Mouse (Mus musculus): ENCODE data around the gene Slc12a3. TPM values are rescaled to one million over a fixed set of nuclear protein-coding genes. Genes with fewer than 3 reads are reported as not detected.

The Slc12a3 gene
- 0.05 TPM in 1 of 2 replicates, not detected in the other for polyA plus RNA-seq (2016; fragmentation: Nextera tagmentation; extraction: Ambion mirVana)

DNA sequence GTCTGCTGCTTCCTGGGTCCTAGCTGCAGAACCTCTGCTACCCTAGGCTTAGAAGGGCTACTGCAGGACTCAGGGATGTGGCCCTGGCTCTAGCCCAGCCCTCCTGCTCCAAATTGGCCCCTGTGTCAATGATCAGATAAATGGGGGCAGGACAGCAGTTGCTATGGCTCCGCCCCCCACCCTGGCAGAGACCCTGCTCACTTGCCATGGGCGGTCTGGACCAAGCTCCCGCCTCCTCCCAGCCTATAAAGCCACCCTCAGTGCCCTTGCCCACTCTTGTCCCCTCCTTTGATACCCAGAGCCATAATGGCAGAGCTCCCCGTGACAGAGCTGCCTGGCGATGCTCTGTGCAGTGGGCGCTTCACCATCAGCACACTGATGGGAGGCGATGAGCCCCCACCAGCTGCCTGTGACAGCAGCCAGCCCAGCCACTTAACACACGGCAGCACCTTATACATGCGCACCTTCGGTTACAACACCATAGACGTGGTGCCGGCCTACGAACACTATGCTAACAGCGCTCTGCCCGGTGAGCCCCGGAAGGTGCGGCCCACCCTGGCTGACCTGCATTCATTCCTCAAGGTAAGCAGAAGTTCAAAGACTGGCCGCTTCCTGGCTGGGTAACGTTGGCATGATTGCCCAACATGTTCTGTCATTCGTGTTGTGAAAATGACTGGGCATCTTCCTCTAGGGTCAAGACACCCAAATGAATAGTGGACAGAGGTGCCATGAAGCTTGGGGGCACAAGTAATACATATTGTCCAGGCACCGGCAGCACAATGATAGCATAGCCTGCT is at the start of gene Slc12a3:
Gene Slc12a3 (plus strand): TSS at position 270 of the 797 bp plus-strand sequence.
- H3K4me3 ChIP-seq, result no peak within 1 kb of the TSS
- DNase-seq (ENCODE audit: low spot score), result no peak
- H3K27me3 ChIP-seq (replicated peaks; ENCODE audit: low read depth, poor library complexity, severe bottlenecking), result 0 out of 2 replicates have a peak, but pooled peaks cover 4% of the 10 kb centered on the region
- WGBS, result 84% methylated on average over 21 of the region's 21 CpGs
- H3K36me3 ChIP-seq (replicated peaks), result no peaks in the 10 kb centered on the region
- peaks cover 6% of the 10 kb centered on the region for H3K4me1 ChIP-seq
- no peaks in the 10 kb centered on the region for H3K9me3 ChIP-seq
- H3K27ac ChIP-seq (replicated peaks), result no peak within 1 kb of the TSS

DNA sequence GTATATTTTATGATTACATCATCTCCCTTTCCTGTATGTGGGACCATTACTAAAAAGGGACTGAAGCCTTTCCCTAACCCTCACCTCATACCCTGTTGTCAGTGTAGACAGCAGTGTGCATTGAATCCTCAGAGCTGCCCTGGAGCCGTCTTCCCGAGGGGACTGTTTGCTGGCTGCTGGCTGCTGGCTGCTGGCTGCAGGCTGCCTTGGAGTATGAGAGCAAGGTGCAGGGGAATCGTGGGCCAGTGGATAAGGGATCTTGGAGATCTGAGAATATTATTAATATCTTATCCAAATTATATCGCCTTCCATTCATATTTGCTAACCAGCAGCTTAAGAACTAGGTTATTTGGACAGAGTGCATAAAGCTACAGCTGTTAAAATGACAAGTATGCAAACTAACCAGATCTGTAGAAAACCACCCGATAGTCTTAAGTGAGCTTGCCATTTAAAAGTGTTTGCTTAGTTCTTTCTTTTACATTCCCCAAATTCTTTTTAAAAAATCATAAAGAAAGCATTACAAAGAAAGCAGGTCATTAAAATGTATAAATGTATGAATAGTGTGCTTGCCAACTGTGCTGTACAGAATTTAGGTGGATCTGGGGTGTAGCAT is 48.9 kb upstream of the Slc12a3 start:
- Histone ChIP-seq H3K4me3 (no peak overlapping the region), H3K9me3 (no peaks in the 10 kb centered on the region), H3K4me1 (no peaks in the 10 kb centered on the region), H3K27me3 (replicated peaks; ENCODE audit: low read depth, poor library complexity, severe bottlenecking) (no peaks in the 10 kb centered on the region), H3K27ac (replicated peaks) (no peak overlapping the region), H3K36me3 (replicated peaks) (no peaks in the 10 kb centered on the region)
- DNase-seq (ENCODE audit: low spot score), result no peak
- 81% methylated on average over 5 of the region's 5 CpGs for WGBS

DNA sequence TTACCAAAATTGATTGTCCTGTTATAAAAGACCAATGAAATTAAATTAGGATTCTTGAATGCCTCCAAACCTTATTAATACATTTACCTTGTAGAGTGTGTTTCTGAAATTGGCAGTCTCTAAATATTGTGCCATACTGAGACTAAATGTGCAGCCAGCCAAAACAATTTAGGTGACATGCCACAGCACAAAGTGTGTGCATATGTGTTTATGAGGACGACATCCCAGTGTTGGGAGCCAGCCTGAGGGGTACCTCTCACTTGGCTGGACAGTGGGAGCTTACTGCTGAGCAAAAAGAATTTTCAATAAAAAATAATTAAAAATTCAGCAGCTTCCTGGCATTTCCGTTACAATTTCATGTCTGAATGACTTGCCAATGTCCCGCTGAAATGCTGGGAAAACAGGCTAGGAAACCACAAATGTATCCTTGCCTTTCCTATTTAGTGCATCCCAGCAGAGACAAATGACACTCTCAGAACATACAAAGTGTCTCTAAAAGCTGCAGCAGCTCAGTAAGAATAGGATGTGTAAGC is 46.5 kb upstream of the Slc12a3 start:
- H3K27ac ChIP-seq (replicated peaks), result no peak overlapping the region
- no peaks in the 10 kb centered on the region for H3K9me3 ChIP-seq
- no peak for DNase-seq (ENCODE audit: low spot score)
- no peaks in the 10 kb centered on the region for H3K4me1 ChIP-seq
- WGBS, result 92% methylated on average over 3 of the region's 3 CpGs
- H3K4me3 ChIP-seq, result no peak overlapping the region
- H3K36me3 ChIP-seq (replicated peaks), result no peaks in the 10 kb centered on the region
- H3K27me3 ChIP-seq (replicated peaks; ENCODE audit: low read depth, poor library complexity, severe bottlenecking), result no peaks in the 10 kb centered on the region

DNA sequence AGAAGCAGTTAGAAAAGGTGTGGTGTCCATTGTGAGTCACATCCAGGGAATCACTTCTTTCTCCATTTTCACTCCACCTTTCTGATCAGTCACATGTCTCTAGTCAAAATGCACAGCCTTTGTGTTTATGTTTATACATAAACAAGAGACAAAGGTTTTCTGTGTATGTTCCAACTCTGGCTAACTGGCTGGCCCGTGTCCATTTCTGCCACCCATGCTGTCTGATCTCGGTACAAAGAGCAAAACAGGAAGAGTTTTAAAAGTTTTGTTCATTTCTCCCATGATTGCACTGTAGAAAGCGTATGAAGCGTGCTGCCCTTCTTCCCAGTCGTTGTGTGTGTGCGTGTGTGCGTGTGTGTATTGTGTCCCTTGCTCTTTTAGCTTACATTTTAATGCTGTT is 44.8 kb upstream of the Slc12a3 start:
- H3K4me3 ChIP-seq, result no peak overlapping the region
- H3K27me3 ChIP-seq (replicated peaks; ENCODE audit: low read depth, poor library complexity, severe bottlenecking), result no peaks in the 10 kb centered on the region
- no peaks in the 10 kb centered on the region for H3K9me3 ChIP-seq
- H3K27ac ChIP-seq (replicated peaks), result no peak overlapping the region
- no peak for DNase-seq (ENCODE audit: low spot score)
- no peaks in the 10 kb centered on the region for H3K4me1 ChIP-seq
- 88% methylated on average over 7 of the region's 7 CpGs for WGBS
- no peaks in the 10 kb centered on the region for H3K36me3 ChIP-seq (replicated peaks)

DNA sequence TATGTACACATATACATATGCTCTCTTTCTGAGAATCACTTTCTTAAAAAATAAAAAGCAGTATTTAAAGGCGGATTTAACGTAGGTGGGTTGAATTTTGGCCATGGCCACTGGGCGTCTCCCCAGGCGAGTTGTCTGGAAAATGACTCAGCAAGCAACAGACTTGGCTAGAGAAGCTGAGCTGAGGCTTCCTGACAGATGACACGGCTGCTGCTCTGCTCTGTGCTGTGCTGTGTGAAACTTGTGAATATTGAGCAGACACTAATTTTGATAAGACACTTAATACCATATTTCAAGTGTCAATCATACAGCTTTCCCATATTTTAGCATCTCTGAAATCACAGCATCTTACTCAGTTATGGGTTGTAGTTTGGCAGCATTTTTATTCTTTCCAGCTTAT is 38.4 kb upstream of the Slc12a3 start:
- Histone ChIP-seq H3K4me1 (no peaks in the 10 kb centered on the region), H3K27me3 (replicated peaks; ENCODE audit: low read depth, poor library complexity, severe bottlenecking) (no peaks in the 10 kb centered on the region), H3K4me3 (no peak overlapping the region), H3K36me3 (replicated peaks) (peaks cover 28% of the 10 kb centered on the region), H3K27ac (replicated peaks) (no peak overlapping the region), H3K9me3 (no peaks in the 10 kb centered on the region)
- 95% methylated on average over 5 of the region's 5 CpGs for whole genome bisulfite sequencing
- DNase-seq (ENCODE audit: low spot score), result no peak

DNA sequence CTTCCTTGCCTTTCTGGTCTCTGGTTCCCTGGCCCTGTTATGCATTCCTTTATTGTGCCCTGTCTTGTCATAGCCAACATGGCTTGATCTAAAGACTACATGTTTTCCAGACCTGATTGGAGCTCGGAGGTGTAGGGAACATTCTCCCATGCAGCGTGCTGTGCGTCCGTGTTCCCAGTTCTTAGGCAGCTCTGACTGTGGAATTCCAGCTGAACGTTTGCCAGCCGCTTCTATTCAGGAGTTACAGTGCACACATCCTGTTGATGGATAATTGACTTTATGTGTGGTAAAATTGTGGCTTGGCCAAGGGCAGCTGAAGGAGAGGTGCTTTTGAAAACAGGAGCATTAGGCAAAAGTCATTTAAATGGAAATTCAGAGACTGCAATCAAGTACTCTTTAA is 36.9 kb upstream of the Slc12a3 start:
- Histone ChIP-seq H3K4me3 (no peak overlapping the region), H3K27me3 (replicated peaks; ENCODE audit: low read depth, poor library complexity, severe bottlenecking) (no peaks in the 10 kb centered on the region), H3K36me3 (replicated peaks) (peaks cover 41% of the 10 kb centered on the region), H3K4me1 (peaks cover 3% of the 10 kb centered on the region; the same call in 1 of the 2 replicates), H3K9me3 (no peaks in the 10 kb centered on the region), H3K27ac (replicated peaks) (no peak overlapping the region)
- no peak for DNase-seq (ENCODE audit: low spot score)
- WGBS, result 87% methylated on average over 6 of the region's 6 CpGs

- Histone ChIP-seq H3K27ac (replicated peaks) (no peak overlapping the region), H3K4me1 (peaks cover 4% of the 10 kb centered on the region; the same call in 1 of the 2 replicates), H3K27me3 (replicated peaks; ENCODE audit: low read depth, poor library complexity, severe bottlenecking) (no peaks in the 10 kb centered on the region), H3K9me3 (no peaks in the 10 kb centered on the region), H3K36me3 (replicated peaks) (peaks cover 46% of the 10 kb centered on the region), H3K4me3 (no peak overlapping the region)
- no peak for DNase-seq (ENCODE audit: low spot score)
- 96% methylated on average over 8 of the region's 8 CpGs for WGBS
These were observed 36.4 kb upstream of the Slc12a3 start for GRCm38 (mm10) chr8:94292626-94293025.

DNA sequence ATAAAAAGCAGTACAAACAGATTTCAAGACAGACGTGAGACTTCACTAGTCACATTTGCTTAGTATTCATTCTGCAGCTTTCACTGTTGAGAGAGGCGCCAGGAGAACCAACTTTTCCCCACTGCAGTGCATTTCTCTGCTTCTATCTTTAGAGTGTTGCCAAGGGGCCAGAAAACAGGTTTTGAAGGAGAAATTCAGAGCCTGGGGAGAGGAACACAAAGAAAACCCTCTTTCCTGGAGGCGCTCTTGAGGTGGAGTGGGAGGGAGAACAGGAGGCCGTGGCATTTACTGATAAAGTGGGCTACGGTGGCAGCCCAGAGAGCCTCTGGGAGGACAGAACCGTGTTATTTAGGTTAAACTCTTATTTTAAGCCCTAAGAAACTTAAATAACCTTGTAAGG is 33.3 kb upstream of the Slc12a3 start:
- WGBS, result 77% methylated on average over 6 of the region's 6 CpGs
- peaks cover 4% of the 10 kb centered on the region; the same call in 1 of the 2 replicates for H3K4me1 ChIP-seq
- no peak overlapping the region for H3K27ac ChIP-seq (replicated peaks)

DNA sequence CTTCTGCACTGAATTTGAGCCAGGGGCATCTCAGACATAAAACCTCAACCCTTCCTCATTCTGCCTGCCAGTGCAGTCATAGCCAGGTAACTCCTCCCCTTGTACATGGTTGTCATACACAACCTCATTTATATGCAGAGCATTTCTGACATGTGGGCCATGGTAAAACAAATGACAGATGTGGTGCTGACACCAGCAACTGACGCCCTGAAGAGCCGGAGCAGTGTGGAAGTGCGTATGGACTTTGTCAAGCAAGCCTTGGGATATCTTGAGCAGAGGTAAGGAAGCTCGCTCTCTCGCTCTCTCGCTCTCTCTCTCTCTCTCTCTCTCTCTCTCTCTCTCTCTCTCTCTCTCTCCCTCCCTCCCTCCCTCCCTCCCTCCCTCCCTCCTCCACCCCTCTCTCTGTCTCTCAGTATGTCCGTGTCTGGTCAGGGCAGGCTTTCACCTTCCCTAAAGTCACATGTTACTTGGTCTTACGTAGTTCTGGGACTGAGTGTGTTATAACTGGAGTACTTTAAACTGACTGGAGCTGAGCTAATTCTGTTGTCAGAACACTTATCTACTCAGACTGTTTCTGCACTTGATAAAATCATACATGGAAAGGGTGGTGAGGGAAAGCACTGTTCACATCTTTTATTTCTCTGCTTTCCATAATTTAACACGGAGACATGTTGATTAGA is 32.5 kb upstream of the Slc12a3 start:
- Histone ChIP-seq H3K36me3 (replicated peaks) (peaks cover 54% of the 10 kb centered on the region), H3K27ac (replicated peaks) (no peak overlapping the region), H3K27me3 (replicated peaks; ENCODE audit: low read depth, poor library complexity, severe bottlenecking) (no peaks in the 10 kb centered on the region), H3K9me3 (no peaks in the 10 kb centered on the region), H3K4me3 (no peak overlapping the region), H3K4me1 (peaks cover 4% of the 10 kb centered on the region; the same call in 1 of the 2 replicates)
- DNase-seq (ENCODE audit: low spot score), result no peak
- WGBS, result 86% methylated on average over 9 of the region's 9 CpGs

More for the DNA sequence above, 33.3 kb upstream of the Slc12a3 start:
- H3K36me3 ChIP-seq (replicated peaks), result peaks cover 46% of the 10 kb centered on the region
- DNase-seq (ENCODE audit: low spot score), result no peak
- no peaks in the 10 kb centered on the region for H3K9me3 ChIP-seq
- H3K4me3 ChIP-seq, result no peak overlapping the region
- H3K27me3 ChIP-seq (replicated peaks; ENCODE audit: low read depth, poor library complexity, severe bottlenecking), result no peaks in the 10 kb centered on the region

- no peaks in the 10 kb centered on the region for H3K27me3 ChIP-seq (replicated peaks; ENCODE audit: low read depth, poor library complexity, severe bottlenecking)
- H3K4me3 ChIP-seq, result no peak overlapping the region
- no peak for DNase-seq (ENCODE audit: low spot score)
- no peak overlapping the region for H3K27ac ChIP-seq (replicated peaks)
- H3K4me1 ChIP-seq, result peaks cover 4% of the 10 kb centered on the region; the same call in 1 of the 2 replicates
- no peaks in the 10 kb centered on the region for H3K9me3 ChIP-seq
- 72% methylated on average over 6 of the region's 6 CpGs for WGBS
- peaks cover 57% of the 10 kb centered on the region for H3K36me3 ChIP-seq (replicated peaks)
These were observed 31.9 kb upstream of the Slc12a3 start for GRCm38 (mm10) chr8:94297101-94297500.

DNA sequence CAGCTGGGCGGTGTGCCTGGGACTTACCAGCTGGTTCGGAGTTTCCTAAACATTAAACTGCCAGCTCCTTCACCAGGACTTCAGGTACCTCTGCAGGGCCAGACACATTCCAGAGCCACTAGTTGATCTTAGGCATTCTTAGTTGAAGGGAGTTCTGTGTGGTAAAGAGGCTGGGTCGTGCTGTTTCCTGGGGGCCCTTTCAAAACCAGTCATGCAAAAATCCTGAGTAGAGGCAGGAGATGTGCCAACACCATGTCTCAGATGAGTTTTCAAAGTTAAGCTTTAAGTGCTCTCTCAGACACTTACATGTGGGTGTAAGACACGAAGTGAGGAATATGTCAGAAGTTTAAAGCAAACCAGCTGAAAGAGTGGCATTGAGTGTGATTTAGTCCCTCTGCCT is 28.2 kb upstream of the Slc12a3 start:
- Histone ChIP-seq H3K9me3 (no peaks in the 10 kb centered on the region), H3K4me3 (no peak overlapping the region), H3K36me3 (replicated peaks) (peaks cover 69% of the 10 kb centered on the region), H3K4me1 (peaks cover 4% of the 10 kb centered on the region; the same call in 1 of the 2 replicates), H3K27me3 (replicated peaks; ENCODE audit: low read depth, poor library complexity, severe bottlenecking) (no peaks in the 10 kb centered on the region), H3K27ac (replicated peaks) (no peak overlapping the region)
- DNase-seq (ENCODE audit: low spot score), result no peak
- WGBS, result 72% methylated on average over 4 of the region's 4 CpGs

GRCm38 (mm10) chr8:94304412-94304811 is 24.6 kb upstream of the Slc12a3 start:
- Histone ChIP-seq H3K27ac (replicated peaks) (no peak overlapping the region), H3K9me3 (no peaks in the 10 kb centered on the region), H3K4me1 (no peaks in the 10 kb centered on the region), H3K27me3 (replicated peaks; ENCODE audit: low read depth, poor library complexity, severe bottlenecking) (no peaks in the 10 kb centered on the region), H3K4me3 (no peak overlapping the region), H3K36me3 (replicated peaks) (peaks cover 87% of the 10 kb centered on the region)
- WGBS, result 93% methylated on average over 2 of the region's 2 CpGs
- DNase-seq (ENCODE audit: low spot score), result no peak

Data from embryonic facial prominence, embryonic 10.5 days (tissue).